12 mouse cellular contexts compared by ENCODE assay signal in the genomic region with DNA sequence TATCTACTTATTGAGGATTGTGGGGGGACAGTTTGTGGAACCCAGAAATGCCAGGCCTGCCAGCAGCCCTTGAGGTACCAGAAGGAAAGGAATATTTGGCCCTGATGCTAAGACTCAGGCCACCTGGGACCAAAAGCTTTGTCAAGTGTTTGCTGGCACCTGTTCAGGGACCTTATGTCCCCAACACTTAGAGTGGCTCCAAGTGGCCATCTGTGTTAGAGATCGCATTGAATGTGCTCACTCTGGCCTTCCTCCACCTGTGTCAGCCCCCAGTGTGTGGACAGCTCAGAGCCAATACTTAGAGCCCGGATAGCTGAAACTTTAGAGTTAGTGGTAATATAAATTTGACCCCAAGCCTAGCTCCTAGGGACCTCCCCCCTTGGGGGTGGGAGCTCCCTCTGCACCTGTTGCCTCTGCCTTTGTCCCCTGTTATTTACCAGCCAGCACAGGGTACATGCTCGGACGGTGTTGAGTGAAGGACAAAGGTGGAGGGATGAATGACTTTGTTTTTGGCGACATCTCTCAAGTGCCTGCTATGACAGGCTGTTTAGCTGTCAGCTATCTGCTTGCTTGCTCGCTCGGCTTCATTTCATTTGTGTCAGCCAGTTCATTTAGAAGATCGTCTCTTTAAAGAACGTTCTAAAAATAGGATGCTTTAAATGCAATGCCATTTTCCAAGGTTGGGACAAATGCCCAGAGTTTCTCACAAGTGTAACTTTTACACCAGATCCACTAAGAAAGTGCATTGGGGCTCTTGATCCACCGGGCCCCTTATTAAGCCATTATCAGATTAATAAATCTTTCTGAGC.
DNase-seq lines count a peak whose midpoint lies in the region; ATAC-seq and TF ChIP-seq lines count a peak whose summit lies in the region.
"Had no signal": no experiment of that assay in that cellular context is flagged by ENCODE, and none has a peak within 500 bp of the region (broad histone marks: within the 10 kb centered on the region; RNA-seq: fewer than 3 reads in every experiment).

No protein-coding gene starts in this region.

- peak; percentile 71 for DNase-seq in gastrocnemius, adult 2 months
- DNase-seq in gastrocnemius, postnatal 4 days (ENCODE audit: low spot score in 2 of 2) = no peak
- DNase-seq in cerebellum, adult 2 months = peak; percentile 77 to 88
- peak; percentile 67 for DNase-seq in lung, postnatal 10 days
- DNase-seq in spleen, adult 18-20 months = no peak
- no peak for DNase-seq in layer of hippocampus, postnatal 25 days (ENCODE audit: extremely low spot score in 1 of 2, low spot score in 1 of 2)
- DNase-seq in spleen, postnatal 36 days (ENCODE audit: low spot score in 2 of 2) = no peak
- DNase-seq: adrenal gland, postnatal 36 days; kidney, adult 18-20 months had no signal

- H3K4me1 ChIP-seq in cerebellum, adult 2 months (ENCODE audit: control insufficient read depth, insufficient read depth, low read length) = peaks cover 18% of the 10 kb centered on the region; the same call in 1 of the 2 replicates
- H3K4me1 ChIP-seq in heart, embryonic 14.5 days (ENCODE audit: control insufficient read depth in 2 of 2, insufficient read depth in 2 of 2, low read length in 2 of 2) = peaks cover 22 to 30% of the 10 kb centered on the region in 2 experiments

- no peaks in the 10 kb centered on the region for H3K36me3 ChIP-seq in heart, embryonic 14.5 days (ENCODE audit: control insufficient read depth, insufficient read depth, low read length)
- H3K36me3 ChIP-seq: embryonic facial prominence, embryonic 15.5 days had no signal

- H3K9me3 ChIP-seq in heart, embryonic 14.5 days (ENCODE audit: control insufficient read depth, low read length) = no peaks in the 10 kb centered on the region
- H3K9me3 ChIP-seq: embryonic facial prominence, embryonic 15.5 days had no signal

- no peaks in the 10 kb centered on the region for H3K27me3 ChIP-seq in cerebellum, adult 2 months (ENCODE audit: control insufficient read depth, insufficient read depth, low read length)
- no peaks in the 10 kb centered on the region for H3K27me3 ChIP-seq in heart, embryonic 14.5 days (ENCODE audit: control insufficient read depth, insufficient read depth, low read length)
- H3K27me3 ChIP-seq: embryonic facial prominence, embryonic 15.5 days had no signal

- intact Hi-C loops in gastrocnemius, adult 2 months (cut with DNase I) = loop anchor here (2.0 kb wide), 3 partner anchors 48 to 58 kb away; no protein-coding TSS in a partner anchor

- no peak for ATAC-seq in heart, embryonic 14.5 days (ENCODE audit: insufficient number of reproducible peaks, insufficient read depth, low FRiP score, low read depth)

- no peak overlapping the region for H3K9ac ChIP-seq in heart, embryonic 14.5 days (ENCODE audit: low read length)
- H3K9ac ChIP-seq: embryonic facial prominence, embryonic 15.5 days had no signal

- 21% methylated on average over 10 of the region's 10 CpGs for WGBS in cerebellum, adult 2 months
- 32% methylated on average over 10 of the region's 10 CpGs for WGBS in heart, embryonic 14.5 days

- H3K4me2 ChIP-seq in heart, embryonic 14.5 days (ENCODE audit: low read length) = peak overlapping the region; percentile 20; the same call in 1 of the 2 replicates
- H3K4me2 ChIP-seq: embryonic facial prominence, embryonic 15.5 days had no signal

- H3K4me3 ChIP-seq in gastrocnemius, adult 2 months = peak overlapping the region; percentile 3; the same call in 1 of the 2 replicates
- H3K4me3 ChIP-seq in cerebellum, adult 2 months (replicated peaks; ENCODE audit: insufficient read depth, low read depth, low read length) = no peak overlapping the region
- H3K4me3 ChIP-seq in heart, embryonic 14.5 days (ENCODE audit: control insufficient read depth in 1 of 2, insufficient read depth in 1 of 2, low read depth in 1 of 2, low read length in 2 of 2) = no peak overlapping the region
- H3K4me3 ChIP-seq: embryonic facial prominence, embryonic 15.5 days had no signal

- H3K27ac ChIP-seq in gastrocnemius, adult 2 months = peak overlapping the region; percentile 89
- no peak overlapping the region for H3K27ac ChIP-seq in cerebellum, adult 2 months (ENCODE audit: insufficient read depth, low read length)
- H3K27ac ChIP-seq in heart, embryonic 14.5 days (replicated peaks in 1 of 2; ENCODE audit: control insufficient read depth in 1 of 2, insufficient read depth in 1 of 2, low read depth in 2 of 2, low read length in 2 of 2) = peak overlapping the region; percentile 5 to 57
- H3K27ac ChIP-seq: embryonic facial prominence, embryonic 15.5 days; macrophage had no signal

- TF ChIP-seq POLR2A in cerebellum, adult 2 months (IDR thresholded peaks at IDR 0.05; ENCODE audit: borderline replicate concordance, insufficient read depth, low read length) = no peak

- no peak for TF ChIP-seq CTCF in gastrocnemius, adult 2 months (IDR thresholded peaks at IDR 0.05)
- no peak for TF ChIP-seq CTCF in cerebellum, adult 2 months (IDR thresholded peaks at IDR 0.05; ENCODE audit: borderline replicate concordance, insufficient read depth, low read depth, low read length)

Comparison
In these comparisons a context has a peak if more than half of its experiments do, and no peak if none do; other contexts are left out.
1. DNase-seq: peak in gastrocnemius, adult 2 months (single experiment), cerebellum, adult 2 months (2 of 2) and lung, postnatal 10 days (single experiment); none in gastrocnemius, postnatal 4 days (0 of 2), spleen, adult 18-20 months (0 of 2), layer of hippocampus, postnatal 25 days (0 of 2) and spleen, postnatal 36 days (0 of 2).